Mouse (Mus musculus): Measurements from ENCODE around the gene P2rx7. TPM values are rescaled to one million over a fixed set of nuclear protein-coding genes. Genes with fewer than 3 reads are reported as not detected.

The P2rx7 gene
- polyA plus RNA-seq, 1 experiment from 2014 or later, result 2.3 TPM

DNA sequence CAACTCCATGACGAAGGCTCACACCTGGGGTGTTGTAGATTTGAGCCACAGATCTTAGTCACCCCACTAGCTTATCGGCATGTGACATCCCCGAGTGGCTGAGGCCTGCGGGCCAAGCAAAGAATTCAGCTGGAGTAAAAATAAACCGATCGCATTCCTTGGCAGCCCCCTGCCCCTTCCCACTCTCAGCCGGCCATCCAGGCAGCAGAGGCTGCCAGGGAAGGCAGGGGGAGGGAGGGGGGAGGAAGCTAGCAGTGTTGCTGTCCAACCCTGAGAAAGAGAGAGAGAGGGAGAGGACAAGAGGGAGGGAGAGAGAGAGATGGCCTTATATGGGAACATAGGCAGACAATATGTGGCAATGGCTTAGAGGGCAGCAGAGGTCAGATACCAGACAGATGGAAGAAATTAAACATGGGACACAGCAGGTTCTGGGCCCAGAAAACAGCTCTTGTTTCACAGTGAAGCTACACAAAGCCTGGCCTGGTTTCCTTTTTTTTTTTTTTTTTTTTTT is 22.3 kb upstream of the P2rx7 start:
- H3K4me2 ChIP-seq (ENCODE audit: low read depth, low read length), result no peak overlapping the region

GRCm38 (mm10) chr5:122622526-122622925 is 21.2 kb upstream of the P2rx7 start:
- WGBS, result 87% methylated on average over 5 of the region's 5 CpGs
- DNase-seq (ENCODE audit: low spot score) (no peak), ATAC-seq (ENCODE audit: low read depth) (no peak)
- Histone ChIP-seq H3K27me3 (replicated peaks; ENCODE audit: control insufficient read depth, insufficient read depth, low read length) (no peaks in the 10 kb centered on the region), H3K4me2 (ENCODE audit: low read depth, low read length) (no peak overlapping the region), H3K4me1 (ENCODE audit: control insufficient read depth, insufficient read depth, low read length) (peaks cover 13% of the 10 kb centered on the region; the same call in 1 of the 2 replicates), H3K9ac (ENCODE audit: low read depth, low read length) (no peak overlapping the region), H3K4me3 (ENCODE audit: low read depth, low read length) (no peak overlapping the region), H3K9me3 (ENCODE audit: control insufficient read depth, low read length) (no peaks in the 10 kb centered on the region), H3K27ac (replicated peaks; ENCODE audit: low read depth, low read length) (peak overlapping the region; percentile 80), H3K36me3 (ENCODE audit: control insufficient read depth, insufficient read depth, low read length) (no peaks in the 10 kb centered on the region)

More for the DNA sequence above, 22.3 kb upstream of the P2rx7 start:
- Histone ChIP-seq H3K9ac (ENCODE audit: low read depth, low read length) (no peak overlapping the region), H3K36me3 (ENCODE audit: control insufficient read depth, insufficient read depth, low read length) (no peaks in the 10 kb centered on the region), H3K4me3 (ENCODE audit: low read depth, low read length) (no peak overlapping the region), H3K27me3 (replicated peaks; ENCODE audit: control insufficient read depth, insufficient read depth, low read length) (no peaks in the 10 kb centered on the region), H3K27ac (replicated peaks; ENCODE audit: low read depth, low read length) (peak overlapping the region; percentile 80), H3K4me1 (ENCODE audit: control insufficient read depth, insufficient read depth, low read length) (peaks cover 14% of the 10 kb centered on the region; the same call in 1 of the 2 replicates), H3K9me3 (ENCODE audit: control insufficient read depth, low read length) (no peaks in the 10 kb centered on the region)
- WGBS, result 9% methylated on average over 7 of the region's 7 CpGs
- ATAC-seq (ENCODE audit: low read depth) (peak; percentile 88), DNase-seq (ENCODE audit: low spot score) (peak; percentile 90)

GRCm38 (mm10) chr5:122623861-122624260 is 19.9 kb upstream of the P2rx7 start:
- ATAC-seq (ENCODE audit: low read depth), result no peak
- Histone ChIP-seq H3K27me3 (replicated peaks; ENCODE audit: control insufficient read depth, insufficient read depth, low read length) (no peaks in the 10 kb centered on the region), H3K4me3 (ENCODE audit: low read depth, low read length) (no peak overlapping the region), H3K9ac (ENCODE audit: low read depth, low read length) (no peak overlapping the region), H3K36me3 (ENCODE audit: control insufficient read depth, insufficient read depth, low read length) (no peaks in the 10 kb centered on the region), H3K4me1 (ENCODE audit: control insufficient read depth, insufficient read depth, low read length) (peaks cover 8% of the 10 kb centered on the region; the same call in 1 of the 2 replicates), H3K27ac (replicated peaks; ENCODE audit: low read depth, low read length) (no peak overlapping the region), H3K9me3 (ENCODE audit: control insufficient read depth, low read length) (no peaks in the 10 kb centered on the region), H3K4me2 (ENCODE audit: low read depth, low read length) (no peak overlapping the region)
- no peak for DNase-seq (ENCODE audit: low spot score)
- WGBS, result 77% methylated on average over 9 of the region's 9 CpGs

DNA sequence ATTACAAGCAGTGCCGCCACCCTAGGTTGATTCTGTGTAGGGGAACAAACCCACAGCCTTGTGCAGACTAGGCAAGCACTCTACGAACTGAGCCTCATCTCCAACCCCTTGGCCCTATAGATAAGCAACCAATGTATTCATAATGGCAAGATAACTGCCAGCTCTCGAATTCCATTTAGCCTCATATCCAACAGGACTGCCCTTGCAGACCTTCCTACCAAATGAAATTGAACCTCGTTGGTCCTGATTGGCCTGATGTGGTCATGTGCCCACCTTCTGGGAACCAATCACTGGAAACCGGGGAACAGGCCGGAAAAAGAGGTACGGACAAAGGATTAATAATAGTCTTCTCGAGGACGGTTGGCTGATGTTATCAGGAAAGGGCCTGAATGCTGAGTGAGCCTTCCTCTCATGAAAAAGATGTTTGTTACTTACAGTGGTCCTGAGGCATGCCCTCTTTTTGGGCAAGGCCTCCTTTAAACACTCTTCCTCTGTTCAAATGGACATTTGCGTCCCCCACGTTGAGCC is 18.7 kb upstream of the P2rx7 start:
- DNase-seq (ENCODE audit: low spot score) (no peak), ATAC-seq (ENCODE audit: low read depth) (no peak)
- no peaks in the 10 kb centered on the region for H3K36me3 ChIP-seq (ENCODE audit: control insufficient read depth, insufficient read depth, low read length)
- H3K9me3 ChIP-seq (ENCODE audit: control insufficient read depth, low read length), result no peaks in the 10 kb centered on the region
- H3K27me3 ChIP-seq (replicated peaks; ENCODE audit: control insufficient read depth, insufficient read depth, low read length), result no peaks in the 10 kb centered on the region
- H3K4me1 ChIP-seq (ENCODE audit: control insufficient read depth, insufficient read depth, low read length), result peaks cover 8% of the 10 kb centered on the region; the same call in 1 of the 2 replicates
- H3K9ac ChIP-seq (ENCODE audit: low read depth, low read length), result no peak overlapping the region
- H3K4me2 ChIP-seq (ENCODE audit: low read depth, low read length), result no peak overlapping the region
- H3K4me3 ChIP-seq (ENCODE audit: low read depth, low read length), result no peak overlapping the region
- H3K27ac ChIP-seq (replicated peaks; ENCODE audit: low read depth, low read length), result no peak overlapping the region
- WGBS, result 91% methylated on average over 11 of the region's 11 CpGs

DNA sequence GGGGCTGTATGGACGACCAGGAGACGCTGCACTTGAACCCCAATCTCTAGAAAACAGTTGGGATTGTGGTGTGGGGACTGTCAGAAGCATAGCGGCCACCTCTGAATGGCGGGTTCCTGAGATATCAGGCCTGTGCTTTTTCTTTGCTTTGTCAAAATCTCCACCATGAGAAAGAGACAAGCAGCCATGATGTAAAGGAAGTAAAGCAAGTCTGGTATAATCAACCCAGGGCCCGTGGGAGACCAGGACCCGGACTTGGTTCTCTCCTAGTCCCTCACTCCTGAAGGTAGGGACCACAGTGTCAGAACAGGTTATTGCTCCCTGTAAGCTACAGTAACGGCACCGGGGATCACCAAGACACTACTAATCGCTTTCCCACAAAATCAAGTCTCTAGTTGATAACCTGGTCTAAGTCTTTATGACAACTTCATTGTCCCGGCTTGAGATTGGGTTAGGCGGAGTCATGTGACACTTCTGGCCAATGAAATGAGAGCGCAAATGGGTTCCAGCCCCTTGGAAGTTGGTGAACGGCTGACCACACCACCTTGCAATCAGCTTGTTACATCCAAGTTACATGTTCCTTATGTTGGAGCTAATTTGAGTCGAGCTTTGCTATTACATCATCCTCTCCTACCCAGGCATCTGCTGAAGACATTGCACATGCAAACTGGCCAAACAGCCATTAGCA is 18.0 kb upstream of the P2rx7 start:
- Histone ChIP-seq H3K27ac (replicated peaks; ENCODE audit: low read depth, low read length) (no peak overlapping the region), H3K9ac (ENCODE audit: low read depth, low read length) (no peak overlapping the region), H3K9me3 (ENCODE audit: control insufficient read depth, low read length) (no peaks in the 10 kb centered on the region), H3K36me3 (ENCODE audit: control insufficient read depth, insufficient read depth, low read length) (no peaks in the 10 kb centered on the region), H3K4me3 (ENCODE audit: low read depth, low read length) (no peak overlapping the region), H3K4me1 (ENCODE audit: control insufficient read depth, insufficient read depth, low read length) (peaks cover 8% of the 10 kb centered on the region; the same call in 1 of the 2 replicates), H3K4me2 (ENCODE audit: low read depth, low read length) (no peak overlapping the region), H3K27me3 (replicated peaks; ENCODE audit: control insufficient read depth, insufficient read depth, low read length) (no peaks in the 10 kb centered on the region)
- 82% methylated on average over 14 of the region's 14 CpGs for WGBS
- DNase-seq (ENCODE audit: low spot score) (no peak), ATAC-seq (ENCODE audit: low read depth) (no peak)

- H3K4me2 ChIP-seq (ENCODE audit: low read depth, low read length), result no peak overlapping the region
- ATAC-seq (ENCODE audit: low read depth), result peak; percentile 86
- 47% methylated on average over 2 of the region's 2 CpGs for WGBS
Observed at GRCm38 (mm10) chr5:122627243-122627642, 16.5 kb upstream of the P2rx7 start.

DNA sequence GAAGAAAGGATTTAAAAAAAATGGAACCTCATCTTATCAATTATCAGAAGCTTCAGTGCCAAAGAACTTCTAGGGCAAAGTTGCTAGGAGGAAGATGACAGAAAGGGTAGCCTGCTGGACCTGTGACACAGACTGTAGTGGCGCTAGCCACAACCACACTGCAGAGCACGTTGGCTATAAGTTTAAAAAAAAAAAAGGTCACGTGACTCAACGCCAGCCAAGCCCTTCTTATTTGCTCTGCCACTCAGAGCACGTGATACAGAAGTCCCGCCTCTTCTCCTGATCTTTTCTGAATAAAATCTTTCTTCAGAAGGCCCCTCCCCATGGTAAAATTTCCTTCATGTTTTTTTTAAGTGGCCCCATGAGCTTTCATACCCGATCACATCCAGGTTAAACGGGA is 8.5 kb upstream of the P2rx7 start:
- Histone ChIP-seq H3K4me1 (ENCODE audit: control insufficient read depth, insufficient read depth, low read length) (peaks cover 7% of the 10 kb centered on the region; the same call in 1 of the 2 replicates), H3K27ac (replicated peaks; ENCODE audit: low read depth, low read length) (no peak overlapping the region), H3K27me3 (replicated peaks; ENCODE audit: control insufficient read depth, insufficient read depth, low read length) (no peaks in the 10 kb centered on the region), H3K36me3 (ENCODE audit: control insufficient read depth, insufficient read depth, low read length) (no peaks in the 10 kb centered on the region), H3K4me2 (ENCODE audit: low read depth, low read length) (no peak overlapping the region), H3K9me3 (ENCODE audit: control insufficient read depth, low read length) (no peaks in the 10 kb centered on the region), H3K9ac (ENCODE audit: low read depth, low read length) (no peak overlapping the region), H3K4me3 (ENCODE audit: low read depth, low read length) (no peak overlapping the region)
- WGBS, result 76% methylated on average over 8 of the region's 8 CpGs
- ATAC-seq (ENCODE audit: low read depth), result no peak
- DNase-seq (ENCODE audit: low spot score), result no peak

More at GRCm38 (mm10) chr5:122627243-122627642, 16.5 kb upstream of the P2rx7 start:
- DNase-seq (ENCODE audit: low spot score), result peak; percentile 92
- H3K27me3 ChIP-seq (replicated peaks; ENCODE audit: control insufficient read depth, insufficient read depth, low read length), result no peaks in the 10 kb centered on the region
- no peak overlapping the region for H3K27ac ChIP-seq (replicated peaks; ENCODE audit: low read depth, low read length)
- H3K9me3 ChIP-seq (ENCODE audit: control insufficient read depth, low read length), result no peaks in the 10 kb centered on the region
- H3K9ac ChIP-seq (ENCODE audit: low read depth, low read length), result no peak overlapping the region
- no peak overlapping the region for H3K4me3 ChIP-seq (ENCODE audit: low read depth, low read length)
- 0 out of 2 replicates have a peak, but pooled peaks cover 5% of the 10 kb centered on the region for H3K4me1 ChIP-seq (ENCODE audit: control insufficient read depth, insufficient read depth, low read length)
- H3K36me3 ChIP-seq (ENCODE audit: control insufficient read depth, insufficient read depth, low read length), result no peaks in the 10 kb centered on the region

DNA sequence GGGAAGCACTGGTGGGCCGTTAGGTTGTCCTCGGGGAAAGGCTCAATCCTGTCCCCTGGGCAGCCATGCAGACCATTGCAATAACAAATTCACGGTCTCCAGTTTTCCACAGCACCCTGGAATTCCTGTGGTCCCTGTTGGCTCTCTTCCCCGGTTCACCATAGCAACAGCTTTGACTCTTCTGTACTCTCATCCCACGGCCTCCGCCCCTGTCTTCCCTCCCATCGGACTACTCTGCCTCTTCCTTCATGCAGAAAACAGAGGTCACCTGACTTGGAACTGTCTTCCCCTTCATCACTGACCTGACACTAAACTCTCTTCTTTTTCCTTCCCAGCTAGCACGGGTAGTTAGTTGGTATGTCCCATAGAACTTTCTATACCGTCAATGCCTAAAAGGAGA is 7.4 kb upstream of the P2rx7 start:
- Histone ChIP-seq H3K9ac (ENCODE audit: low read depth, low read length) (no peak overlapping the region), H3K4me1 (ENCODE audit: control insufficient read depth, insufficient read depth, low read length) (peaks cover 7% of the 10 kb centered on the region; the same call in 1 of the 2 replicates), H3K4me2 (ENCODE audit: low read depth, low read length) (no peak overlapping the region), H3K27ac (replicated peaks; ENCODE audit: low read depth, low read length) (no peak overlapping the region), H3K27me3 (replicated peaks; ENCODE audit: control insufficient read depth, insufficient read depth, low read length) (no peaks in the 10 kb centered on the region), H3K9me3 (ENCODE audit: control insufficient read depth, low read length) (no peaks in the 10 kb centered on the region), H3K36me3 (ENCODE audit: control insufficient read depth, insufficient read depth, low read length) (no peaks in the 10 kb centered on the region), H3K4me3 (ENCODE audit: low read depth, low read length) (no peak overlapping the region)
- 72% methylated on average over 9 of the region's 9 CpGs for WGBS
- ATAC-seq (ENCODE audit: low read depth), result no peak
- peak; percentile 55 for DNase-seq (ENCODE audit: low spot score)

All from embryonic facial prominence, embryonic 14.5 days (tissue).